ENCODE assay signal across 10 mouse cellular contexts in the genomic region with DNA sequence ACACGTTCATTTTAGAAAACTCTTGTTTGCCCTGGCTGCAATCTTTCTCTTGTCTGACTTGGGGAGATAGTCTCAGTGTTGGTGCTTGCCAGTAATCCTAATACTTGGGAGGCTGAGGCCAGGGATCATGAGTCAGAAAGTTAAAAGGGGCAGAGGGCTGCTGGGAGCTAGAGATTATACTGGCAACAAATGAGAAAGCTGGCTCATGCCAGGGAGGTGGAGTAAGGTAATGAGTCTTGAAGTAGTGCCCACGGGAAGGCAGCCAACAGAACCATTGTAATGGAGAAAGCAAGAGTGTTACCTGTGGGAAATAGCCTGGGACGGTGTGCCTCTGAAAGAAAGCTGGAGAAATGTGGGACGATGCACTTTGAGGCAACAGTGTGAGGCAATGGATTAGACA. TPM values are rescaled to one million over a fixed set of nuclear protein-coding genes. Genes with fewer than 3 reads are reported as not detected.
A peak's percentile ranks its signal among the peaks of the same experiment; 100 is the strongest.
DNase-seq lines count a peak whose midpoint lies in the region; ATAC-seq and TF ChIP-seq lines count a peak whose summit lies in the region.
"Had no signal": no experiment of that assay in that cellular context is flagged by ENCODE, and none has a peak within 500 bp of the region (broad histone marks: within the 10 kb centered on the region; RNA-seq: fewer than 3 reads in every experiment).

No protein-coding gene starts in this region.

- DNase-seq in adrenal gland, postnatal 14 days: peak; percentile 49
- DNase-seq in adrenal gland, adult 8-10 months: no peak
- DNase-seq in testis, postnatal 14 days (ENCODE audit: low spot score): peak; percentile 27
- DNase-seq in testis, postnatal 10 days (ENCODE audit: low spot score): no peak
- DNase-seq in lung, adult 18-20 months: peak; percentile 81 to 85
- DNase-seq in c-Kit-positive CD71-positive TER-119-positive erythroid progenitor cells, embryonic 14.5 days (ENCODE audit: low spot score): no peak
- no peak for DNase-seq in layer of hippocampus, adult 2 months (ENCODE audit: low spot score in 2 of 2)

- no peak overlapping the region for H3K4me3 ChIP-seq in forebrain, embryonic 16.5 days (replicated peaks; ENCODE audit: low read length)
- no peak overlapping the region for H3K4me3 ChIP-seq in layer of hippocampus, adult 2 months
- H3K4me3 ChIP-seq: heart, embryonic 13.5 days; neural tube, embryonic 12.5 days had no signal

- no peak overlapping the region for H3K9ac ChIP-seq in forebrain, embryonic 16.5 days (replicated peaks; ENCODE audit: low read depth, low read length)
- H3K9ac ChIP-seq: heart, embryonic 13.5 days; neural tube, embryonic 12.5 days had no signal

- TF ChIP-seq CTCF in layer of hippocampus, adult 2 months (conservative IDR thresholded peaks at IDR 0.05): no peak

- H3K4me1 ChIP-seq in forebrain, embryonic 16.5 days (replicated peaks; ENCODE audit: control insufficient read depth, insufficient read depth, low read length): peaks cover 2% of the 10 kb centered on the region; the same call in 1 of the 2 replicates
- H3K4me1 ChIP-seq: neural tube, embryonic 12.5 days had no signal

- no peaks in the 10 kb centered on the region for H3K27me3 ChIP-seq in forebrain, embryonic 16.5 days (replicated peaks; ENCODE audit: control insufficient read depth, insufficient read depth, low read length)
- H3K27me3 ChIP-seq: heart, embryonic 13.5 days; neural tube, embryonic 12.5 days had no signal

- ATAC-seq in forebrain, embryonic 16.5 days: no peak

- 46% methylated on average over 4 of the region's 4 CpGs for WGBS in forebrain, embryonic 16.5 days

- H3K36me3 ChIP-seq in forebrain, embryonic 16.5 days (ENCODE audit: control insufficient read depth, insufficient read depth): no peaks in the 10 kb centered on the region

- H3K9me3 ChIP-seq in forebrain, embryonic 16.5 days (ENCODE audit: control insufficient read depth, low read length): no peaks in the 10 kb centered on the region
- H3K9me3 ChIP-seq: heart, embryonic 13.5 days; neural tube, embryonic 12.5 days had no signal

- no peak overlapping the region for H3K27ac ChIP-seq in forebrain, embryonic 16.5 days (ENCODE audit: low read length)
- no peak overlapping the region for H3K27ac ChIP-seq in layer of hippocampus, adult 2 months
- H3K27ac ChIP-seq: heart, embryonic 13.5 days; neural tube, embryonic 12.5 days had no signal

- no peak overlapping the region for H3K4me2 ChIP-seq in forebrain, embryonic 16.5 days (ENCODE audit: low read length)
- H3K4me2 ChIP-seq: heart, embryonic 13.5 days; neural tube, embryonic 12.5 days had no signal

RNA-seq across cellular contexts. Expression of gene Gm9803, which starts 6.0 kb away (rescaled TPM):
- 19.7 and 21.9 TPM in 2 replicates for total RNA-seq in adrenal gland, postnatal 14 days (2021)
- 10 to 100 TPM in 1 of 4 experiments, 1 to 10 TPM in 1, not detected in 2; 9.1 to 17.3 TPM for total RNA-seq in adrenal gland, adult 8-10 months (2022)
- 23.0 TPM in 2 replicates for polyA plus RNA-seq in forebrain, embryonic 16.5 days (2015; fragmentation: Nextera tagmentation; extraction: Ambion mirVana)
- 10 to 100 TPM; 12.5 to 12.7 TPM for total RNA-seq in layer of hippocampus, adult 2 months (2021)

RNA-seq across cellular contexts. Expression of gene 1700021F05Rik, which starts 23.0 kb away (rescaled TPM):
- total RNA-seq in adrenal gland, postnatal 14 days (2021): 94.0 and 99.4 TPM in 2 replicates
- total RNA-seq in adrenal gland, adult 8-10 months (2022): 10 to 100 TPM; 53.1 to 61.9 (median 54.2) TPM
- 74.2 and 75.8 TPM in 2 replicates for polyA plus RNA-seq in forebrain, embryonic 16.5 days (2015; fragmentation: Nextera tagmentation; extraction: Ambion mirVana)
- 10 to 100 TPM; 41.3 to 44.9 TPM for total RNA-seq in layer of hippocampus, adult 2 months (2021)

RNA-seq across cellular contexts. Expression of gene Bend3, which starts 39.2 kb away (rescaled TPM):
- total RNA-seq in adrenal gland, postnatal 14 days (2021): 7.0 and 7.2 TPM in 2 replicates
- total RNA-seq in adrenal gland, adult 8-10 months (2022): 1 to 10 TPM; 6.1 to 6.9 (median 6.4) TPM
- 3.9 and 4.5 TPM in 2 replicates for polyA plus RNA-seq in forebrain, embryonic 16.5 days (2015; fragmentation: Nextera tagmentation; extraction: Ambion mirVana)
- 1 to 10 TPM; 5.2 to 6.2 TPM for total RNA-seq in layer of hippocampus, adult 2 months (2021)

Comparison
In these comparisons a context has a peak if more than half of its experiments do, and no peak if none do; other contexts are left out.
1. DNase-seq: peak in adrenal gland, postnatal 14 days (single experiment), testis, postnatal 14 days (single experiment) and lung, adult 18-20 months (2 of 2); none in adrenal gland, adult 8-10 months (single experiment), testis, postnatal 10 days (single experiment), c-Kit-positive CD71-positive TER-119-positive erythroid progenitor cells, embryonic 14.5 days (single experiment) and layer of hippocampus, adult 2 months (0 of 2).